Mouse (Mus musculus) adrenal gland, adult 2 months (tissue): ENCODE measurements around the gene Ccdc106. TPM values are rescaled to one million over a fixed set of nuclear protein-coding genes. Genes with fewer than 3 reads are reported as not detected.
"Not testable (repeated sequence)": the region's sequence is repeated elsewhere in the genome, so short reads cannot be mapped to it uniquely, and the experiment has no call there.

ENCODE experiments used
- DNase-seq: peaks from one replicate; pipeline ENCODE4 v3.0.0; 2021
- long read RNA-seq: library from polyadenylated mRNA; stranded (forward); transcript quantifications from one replicate; pipeline ENCODE4 v2.0.0, GENCODE M21; 2021
- polyA plus RNA-seq: library from polyadenylated mRNA; depleted of rRNA; stranded (reverse); fragments of >200 nt; gene quantifications from 2 replicates; pipeline ENCODE4 v1.2.3, GENCODE M21; 2012; rRNA removed
- total RNA-seq, 2 experiments: library from RNA; stranded (reverse); gene quantifications; 2 replicates each; pipeline ENCODE4 v1.2.3; 2021

Ccdc106 gene
- total RNA-seq = 1 to 10 TPM; 1.4 to 2.6 TPM
- polyA plus RNA-seq = 1.5 and 3.0 TPM in 2 replicates
- long read RNA-seq, partial matches to known transcripts = 0 of 5 reads
- long read RNA-seq, other reads (novel, unspliced or antisense) = 4 of 5 reads

DNA sequence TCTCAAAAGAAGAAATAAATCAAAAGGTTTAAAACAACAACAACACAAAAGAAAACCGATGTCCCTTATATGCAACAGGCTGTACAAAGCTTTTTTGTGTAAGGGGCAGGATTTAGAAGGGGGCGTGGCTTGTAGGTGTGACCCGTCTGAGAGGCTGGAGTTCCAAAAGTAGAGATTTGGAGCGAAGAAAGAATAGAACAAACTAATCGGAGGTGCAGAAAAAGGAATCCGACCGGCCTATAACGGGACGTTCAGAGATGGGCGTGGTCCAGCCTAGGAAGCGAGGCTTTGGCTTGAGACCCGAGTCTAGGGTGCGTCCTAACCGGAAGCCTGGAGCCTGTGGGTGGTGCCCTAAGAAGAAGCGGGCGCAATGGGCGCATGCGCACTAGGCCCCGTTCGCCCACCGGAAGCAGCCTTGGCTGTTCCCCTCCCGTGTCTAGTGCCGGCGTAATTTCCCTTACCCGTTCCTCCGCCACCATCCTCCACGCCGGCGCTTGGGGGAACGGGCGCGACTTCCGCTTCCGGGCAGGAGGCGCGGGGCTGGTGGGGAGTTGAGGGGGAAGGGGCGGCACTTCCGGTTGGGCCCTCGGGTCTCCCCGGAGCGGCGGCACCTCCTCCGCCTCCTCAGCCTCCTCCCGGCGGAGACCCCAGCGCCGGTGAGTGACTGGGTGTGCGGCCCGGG is at the start of gene Ccdc106, which contains the start of gene Zfp865:
Gene Ccdc106 (plus strand): TSS at position 554 of the 682 bp plus-strand sequence.
Gene Zfp865 (plus strand): TSS at position 377 of the 682 bp plus-strand sequence.
- DNase-seq = peak; percentile 100

- DNase-seq = no peak
These were observed 49.3 kb upstream of the Ccdc106 start, which contains the start of gene Sbk3 for GRCm38 (mm10) chr7:4971068-4971467. TSS of gene Sbk3 (minus strand) at chr7:4971168.

DNA sequence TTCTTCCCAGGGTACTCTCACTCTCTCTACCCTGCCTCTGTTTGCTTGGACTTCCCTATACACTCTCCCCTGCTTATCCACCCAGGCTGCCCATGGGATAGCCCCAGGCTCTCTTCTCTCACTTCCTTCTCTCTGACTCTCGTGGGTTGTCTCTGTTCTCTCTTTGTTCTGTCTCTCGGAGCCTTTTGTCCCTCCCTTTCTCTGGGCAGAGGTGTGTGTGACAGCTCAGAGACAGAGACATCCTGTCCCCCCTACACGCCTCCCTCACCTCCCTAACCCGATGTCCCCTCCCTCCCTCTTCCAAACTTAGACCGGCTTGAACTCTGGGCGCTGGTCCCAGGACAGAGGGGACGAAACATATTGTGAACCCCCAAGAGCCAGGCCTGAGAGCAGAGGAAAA is 48.6 kb upstream of the Ccdc106 start:
- no peak for DNase-seq

- peak; percentile 88 for DNase-seq
These were observed 47.9 kb upstream of the Ccdc106 start for GRCm38 (mm10) chr7:4972321-4973047.

- no peak for DNase-seq
These were observed 44.9 kb upstream of the Ccdc106 start for GRCm38 (mm10) chr7:4975455-4975854.

DNA sequence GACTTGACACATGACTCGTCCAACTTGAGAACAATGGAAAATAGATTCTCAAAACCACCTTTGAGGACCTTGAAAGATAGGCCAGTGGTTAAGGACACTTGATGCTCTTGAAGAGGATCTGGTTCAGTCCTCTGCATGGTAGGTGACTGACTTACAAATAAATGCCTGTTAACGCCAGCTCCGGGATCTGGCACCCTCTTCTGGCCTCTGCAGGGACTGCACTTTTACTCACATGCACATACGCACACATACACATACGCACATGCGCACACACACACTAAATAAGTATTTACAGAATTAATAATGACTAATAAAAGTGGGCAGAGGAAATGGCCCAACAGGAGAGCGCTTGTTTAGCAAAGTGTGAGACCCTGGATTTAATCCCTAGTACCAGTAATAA is 43.5 kb upstream of the Ccdc106 start:
- DNase-seq = no peak

DNA sequence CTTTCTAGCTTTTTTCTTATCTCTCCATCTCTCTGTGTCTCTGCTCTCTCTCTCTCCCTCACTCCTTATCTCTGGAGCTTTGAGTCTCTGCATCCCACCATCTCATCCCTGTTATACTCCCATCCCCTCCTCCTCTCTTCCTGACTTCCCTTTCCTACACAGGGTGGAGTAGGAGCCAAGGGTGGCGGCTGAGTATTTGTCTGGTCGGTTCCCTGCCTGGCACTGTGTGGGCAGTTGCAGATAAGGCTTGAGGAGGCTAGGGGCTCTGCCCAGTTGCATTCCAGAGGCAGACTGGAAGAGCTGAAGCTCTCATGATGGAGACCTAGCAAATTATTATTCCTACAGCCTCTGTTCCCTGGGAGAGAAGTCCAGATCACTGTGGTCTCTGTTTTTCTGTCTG is 32.1 kb upstream of the Ccdc106 start:
- no peak for DNase-seq

DNA sequence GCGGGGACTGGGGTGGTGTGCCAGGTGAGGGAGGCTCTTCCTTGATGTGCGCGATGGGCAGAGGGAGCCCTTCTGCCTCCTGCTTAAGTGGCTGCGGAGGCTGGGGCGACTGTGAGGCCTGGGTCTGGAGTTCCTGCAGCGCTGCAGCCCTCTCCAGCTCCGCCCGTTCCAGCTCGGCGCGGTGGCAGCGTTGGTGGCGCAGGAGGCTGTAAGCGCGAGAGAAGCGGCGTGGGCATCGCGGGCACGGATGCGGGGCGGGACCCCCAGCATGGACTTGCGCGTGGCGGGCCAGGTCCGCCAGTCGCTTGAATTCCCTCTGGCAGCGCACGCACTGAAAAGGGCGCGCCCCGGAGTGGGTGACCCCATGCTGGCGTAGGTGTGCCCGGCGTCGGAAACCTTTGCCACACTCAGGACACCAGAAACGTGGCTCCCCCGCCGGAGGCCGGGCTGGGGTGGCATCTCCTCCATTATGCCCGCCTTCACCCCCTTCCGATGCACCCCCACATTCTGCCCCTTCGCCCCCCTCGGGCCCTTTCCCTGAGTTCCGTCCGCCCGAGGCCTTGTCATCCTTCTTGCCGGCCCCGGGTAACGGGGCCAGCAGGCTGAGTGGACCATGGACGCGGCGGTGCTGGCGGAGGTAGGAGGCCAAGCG is 26.9 kb upstream of the Ccdc106 start:
- no peak for DNase-seq

DNA sequence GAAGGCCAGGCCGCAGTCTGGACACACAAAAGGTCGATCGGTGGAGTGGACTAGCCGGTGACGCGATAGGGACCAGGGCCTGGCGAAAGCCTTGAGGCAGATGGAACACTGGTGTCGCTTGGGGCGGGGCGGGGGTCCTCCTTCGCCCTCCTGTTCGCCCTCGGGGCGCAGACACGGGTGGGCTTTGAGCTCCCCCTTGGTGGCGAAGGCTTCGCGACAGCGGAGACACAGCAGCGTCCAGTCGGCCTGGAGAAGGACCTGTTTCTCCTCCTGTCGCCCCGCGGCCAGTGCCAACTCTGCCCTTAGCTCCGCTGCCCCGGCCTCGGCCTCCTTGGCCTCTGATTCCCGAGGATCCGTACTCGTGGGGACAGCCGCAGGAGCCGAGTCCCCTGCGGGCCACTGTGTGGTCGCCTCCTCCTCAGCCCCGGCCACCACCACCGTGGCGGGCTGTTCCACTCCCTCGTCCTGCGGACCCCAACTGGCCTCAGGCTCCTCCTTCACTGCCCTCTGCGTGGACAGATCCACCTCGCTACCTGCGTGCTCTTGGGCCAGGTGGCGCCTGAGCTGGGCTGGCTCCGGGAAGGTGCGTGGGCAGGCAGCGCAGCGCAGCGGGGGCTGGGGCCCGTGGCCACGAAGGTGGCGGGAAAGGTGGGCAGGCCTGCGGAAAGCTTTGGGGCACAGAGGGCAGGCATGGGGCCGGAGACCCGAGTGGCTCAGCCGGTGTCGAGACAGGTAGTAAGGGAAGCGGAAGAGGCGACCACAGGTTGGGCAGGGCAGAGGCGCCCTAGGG is 26.2 kb upstream of the Ccdc106 start:
- DNase-seq = no peak

- no peak for DNase-seq
These were observed 24.9 kb upstream of the Ccdc106 start for GRCm38 (mm10) chr7:4995268-4996002.

DNA sequence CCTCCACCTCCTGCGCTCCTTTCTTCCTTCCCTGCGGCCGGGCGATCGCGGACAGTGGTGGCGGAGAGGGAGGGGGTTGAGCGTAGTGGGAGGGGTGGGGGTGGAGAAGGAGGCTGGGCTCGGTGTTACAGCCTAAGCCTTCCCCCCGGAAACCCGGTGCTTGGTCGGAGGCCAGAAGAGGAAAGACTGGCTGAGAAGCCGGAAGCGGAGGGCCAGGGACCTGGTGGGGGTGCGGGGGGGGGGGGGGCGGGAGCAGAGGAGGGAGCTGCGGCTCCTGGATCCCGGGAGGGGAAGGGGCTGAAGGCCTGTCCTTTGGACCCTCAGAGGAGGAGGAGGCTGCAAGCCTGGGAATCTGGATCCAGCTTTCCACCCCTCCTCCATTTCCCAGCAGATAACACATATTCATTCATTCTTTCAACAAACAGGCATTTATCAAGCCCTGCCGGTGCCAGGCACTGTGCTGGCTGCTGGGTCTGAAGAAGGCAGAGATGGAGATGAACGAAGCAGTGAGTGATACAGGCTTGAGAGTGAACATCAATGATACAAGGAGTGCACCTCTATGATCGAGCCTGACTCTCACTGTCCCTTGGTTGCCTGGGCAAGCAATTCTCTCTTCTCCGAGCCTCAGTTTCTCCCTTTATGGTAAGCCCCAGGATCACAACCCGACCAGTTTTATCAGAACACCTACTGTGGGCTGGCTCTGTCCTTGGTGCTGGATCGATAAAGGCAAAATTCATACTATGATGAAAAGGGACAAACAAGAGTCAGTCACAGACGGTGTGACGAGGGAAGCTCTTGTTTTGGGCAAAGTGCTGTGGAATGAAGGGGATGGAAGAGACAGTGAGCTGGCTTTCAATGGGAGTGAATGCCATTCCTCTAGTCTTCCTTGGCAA is 24.1 kb upstream of the Ccdc106 start, which contains the start of gene Zfp579:
Gene Zfp579 (minus strand): TSS at position 156 of the 893 bp plus-strand sequence.
- DNase-seq = peak; percentile 96

- DNase-seq = no peak
These were observed 23.4 kb upstream of the Ccdc106 start for GRCm38 (mm10) chr7:4996934-4997333.

DNA sequence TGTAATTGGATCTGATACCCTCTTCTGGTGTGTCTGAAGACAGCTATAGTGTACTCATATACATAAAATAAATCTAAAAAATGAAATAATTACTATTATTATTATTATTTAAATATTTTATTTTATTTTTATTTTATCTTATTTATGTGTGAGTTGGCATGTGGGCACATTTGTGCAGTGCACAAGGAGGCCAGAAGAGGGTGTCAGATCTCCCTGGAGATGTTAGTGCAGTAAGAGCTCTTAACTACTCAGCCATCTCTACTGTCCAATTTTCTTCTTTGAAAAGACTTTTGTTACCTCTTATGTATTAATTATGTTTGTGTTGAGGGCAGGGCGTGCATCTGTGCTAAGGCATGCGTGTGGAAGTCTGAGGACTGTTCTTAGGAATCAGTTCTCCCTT is 20.5 kb upstream of the Ccdc106 start:
- DNase-seq = no peak

DNA sequence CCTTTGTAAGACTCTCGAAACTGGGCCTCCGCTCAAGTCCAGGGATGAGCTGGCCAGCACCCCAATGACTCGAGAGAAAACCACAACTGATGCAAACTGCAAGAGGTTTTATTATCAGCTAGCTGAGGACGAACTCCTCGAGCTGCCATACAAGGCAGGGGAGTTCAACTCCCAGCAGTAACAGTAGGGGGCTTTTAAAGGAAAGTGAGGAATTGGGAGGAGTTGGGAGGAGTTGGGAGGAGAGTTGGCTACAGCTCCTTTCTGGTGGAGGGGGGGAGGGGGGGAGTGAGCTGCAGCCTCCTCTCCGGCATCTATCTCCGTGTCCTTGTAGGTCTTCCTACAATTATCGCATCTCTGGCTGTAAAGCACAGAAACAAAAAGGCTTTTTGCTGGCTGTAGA is 17.5 kb upstream of the Ccdc106 start:
- DNase-seq = not testable (repeated sequence)

GRCm38 (mm10) chr7:5008229-5008628 is 12.1 kb upstream of the Ccdc106 start:
- DNase-seq = no peak

GRCm38 (mm10) chr7:5012681-5013513 is 7.5 kb upstream of the Ccdc106 start:
- DNase-seq = no peak

- DNase-seq = peak; percentile 98
These were observed 5.9 kb upstream of the Ccdc106 start, which contains the start of the genes Zfp524 and Fiz1 for GRCm38 (mm10) chr7:5014251-5015117. TSS of gene Zfp524 (plus strand) at chr7:5014415. TSS of gene Fiz1 (minus strand) at chr7:5014697.
